Mouse (Mus musculus): ENCODE measurements at regions not wholly inside any gene's neighbourhood (a gene's known extent, or its start where the extent isn't known, plus 50 kb on each side); places are given as distances from the start of the nearest gene placed in this dataset.
A peak's percentile ranks its signal among the peaks of the same experiment; 100 is the strongest.
"Not testable (repeated sequence)": the region's sequence is repeated elsewhere in the genome, so short reads cannot be mapped to it uniquely, and the experiment has no call there.

DNA sequence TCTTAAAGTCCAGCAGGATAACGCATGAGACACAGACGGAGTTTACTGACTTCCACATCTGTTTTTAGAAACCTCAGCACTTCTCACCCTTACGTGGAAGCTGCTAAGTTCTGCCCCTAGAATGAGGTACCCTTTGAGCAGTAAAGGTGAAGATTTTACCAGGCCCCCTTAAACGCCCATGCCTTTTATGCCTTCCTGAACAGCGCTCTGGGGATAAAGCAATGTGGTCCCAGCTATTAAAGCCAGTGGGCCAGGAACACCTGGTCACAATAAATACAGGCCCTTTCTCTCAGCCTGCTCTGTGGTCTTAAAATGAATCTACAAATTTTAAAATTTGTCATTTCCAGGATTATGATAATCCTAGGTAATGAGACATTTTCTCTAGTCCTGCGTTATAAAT lies 57.9 kb downstream of the Llph start:
- DNase-seq (ENCODE audit: low read depth, low spot score), result no peak

DNA sequence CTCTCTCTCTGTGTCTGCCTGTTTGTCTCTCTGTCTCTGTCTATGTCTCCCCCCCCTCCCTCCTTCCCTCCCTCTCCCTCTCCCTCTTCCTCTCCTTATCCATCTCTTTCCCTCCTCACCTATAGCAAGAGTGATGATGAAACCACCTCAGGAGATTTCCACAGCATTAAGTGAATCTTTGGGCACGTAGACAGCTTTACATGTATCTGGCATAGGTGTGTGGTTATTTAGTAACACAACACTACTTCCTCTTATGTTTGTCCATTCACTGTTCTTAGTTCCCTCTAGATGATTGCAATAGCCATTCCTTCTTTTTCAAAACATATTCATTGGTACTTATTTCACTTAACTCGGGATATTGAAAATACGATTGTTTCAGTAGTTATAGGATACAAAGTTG lies 65.0 kb downstream of the Llph start:
- DNase-seq (ENCODE audit: low read depth, low spot score), result no peak

DNA sequence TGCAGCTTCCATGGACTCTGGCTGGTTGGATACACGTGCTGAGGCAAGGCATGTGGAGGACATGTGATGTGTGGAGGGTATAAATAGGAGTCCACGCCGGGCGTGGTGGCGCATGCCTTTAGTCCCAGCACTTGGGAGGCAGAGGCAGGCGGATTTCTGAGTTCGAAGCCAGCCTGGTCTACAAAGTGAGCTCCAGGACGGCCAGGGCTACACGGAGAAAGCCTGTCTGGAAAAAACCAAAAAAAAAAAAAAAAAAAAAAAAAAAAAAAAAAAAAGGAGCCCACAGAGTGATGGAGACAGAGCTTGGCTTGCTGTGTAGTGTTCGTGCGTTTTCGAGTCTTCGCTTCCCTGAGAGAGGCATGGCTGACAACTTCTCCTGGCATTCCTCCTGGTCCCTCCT lies 66.5 kb downstream of the Llph start:
- DNase-seq (ENCODE audit: low read depth, low spot score), result not testable (repeated sequence)

DNA sequence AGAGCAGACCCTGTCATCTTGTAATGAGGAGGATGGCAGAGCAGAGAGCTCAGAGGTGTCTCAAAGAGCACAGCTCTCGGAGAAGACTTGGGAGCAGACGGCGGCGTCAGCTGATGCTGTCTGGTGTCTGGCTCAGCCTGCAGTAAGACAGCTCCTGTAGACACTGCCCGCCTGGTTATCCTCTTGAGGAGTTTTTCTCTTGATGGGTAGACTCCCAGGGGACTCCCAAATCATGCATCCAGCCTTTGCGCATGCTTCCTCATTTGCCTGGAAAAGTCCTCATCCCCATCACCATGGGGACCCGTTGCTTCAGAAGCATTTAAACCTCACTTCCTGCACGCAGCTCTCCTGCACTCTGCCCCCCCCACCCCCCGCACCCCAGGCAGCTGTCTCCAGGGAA lies 67.6 kb downstream of the Llph start:
- peak; percentile 78 for DNase-seq (ENCODE audit: low read depth, low spot score)

DNA sequence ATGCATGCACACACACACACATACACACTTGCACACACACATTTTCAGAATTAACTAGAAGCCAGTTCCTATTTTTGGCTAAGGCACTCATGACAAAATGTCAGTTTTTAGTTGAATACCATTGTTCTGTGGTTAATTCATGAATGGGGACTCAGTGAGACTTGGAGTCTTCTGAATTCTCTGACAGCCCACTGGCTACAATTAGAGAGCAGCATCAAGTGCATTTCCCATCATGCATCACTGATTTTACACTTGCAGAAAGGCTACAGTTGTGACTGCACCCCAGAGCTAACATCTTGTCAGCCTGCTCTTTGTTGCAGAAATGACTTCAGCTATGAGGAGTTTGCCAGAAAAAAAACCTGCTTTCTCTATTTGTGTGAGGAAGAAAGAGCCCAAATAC lies 70.4 kb downstream of the Llph start:
- no peak for DNase-seq (ENCODE audit: low read depth, low spot score)

DNA sequence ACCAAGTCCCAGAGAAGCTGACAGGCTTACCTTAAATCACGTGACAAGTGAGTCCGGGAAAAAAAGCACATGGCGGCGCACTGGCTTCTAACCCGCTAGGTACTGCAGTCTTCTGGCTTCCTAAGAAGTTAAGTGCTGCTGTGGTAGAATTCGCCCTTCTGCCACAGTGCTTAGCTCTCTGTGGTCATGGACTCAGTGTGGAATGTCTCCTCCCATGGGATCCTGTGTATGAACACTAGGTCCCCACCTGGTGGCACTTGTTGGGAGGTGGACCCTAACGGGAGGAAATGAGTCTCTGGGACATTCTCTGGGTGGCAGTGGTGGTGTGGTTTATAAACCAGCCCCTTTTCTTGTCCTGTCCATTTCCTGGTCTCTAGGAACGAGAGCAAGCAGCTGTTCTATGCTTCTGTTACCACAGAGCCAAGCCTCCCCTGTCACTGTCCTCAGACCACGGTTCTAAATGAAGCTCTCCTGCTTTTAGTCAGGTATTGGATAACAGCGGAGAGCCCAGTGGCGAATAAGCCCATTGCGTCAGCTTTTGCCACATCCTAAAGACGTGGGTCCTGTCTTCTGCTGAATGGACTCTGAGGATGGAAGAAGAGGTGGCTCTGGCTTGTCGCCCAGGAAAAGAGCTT lies 71.5 kb downstream of the Llph start:
- DNase-seq (ENCODE audit: low read depth, low spot score), result no peak

DNA sequence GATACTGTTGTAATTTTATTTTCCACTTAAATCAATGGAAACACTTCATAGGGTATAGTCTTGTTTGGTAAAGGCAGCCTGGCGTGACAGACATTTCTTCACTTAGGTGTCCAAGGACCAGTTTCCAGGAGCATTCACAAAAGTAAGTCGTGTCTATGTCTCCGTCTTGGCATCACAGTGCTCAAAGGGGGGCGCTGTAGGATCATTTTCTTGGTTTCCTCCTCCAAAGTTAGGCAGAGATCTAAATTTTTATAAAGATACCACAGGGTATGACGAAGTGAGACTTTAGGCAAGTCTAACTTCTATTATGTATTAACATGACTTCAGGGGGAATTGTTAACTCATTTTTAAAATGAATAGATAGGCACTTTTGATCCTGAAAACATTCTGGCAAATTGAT lies 79.1 kb downstream of the Llph start:
- DNase-seq (ENCODE audit: low read depth, low spot score), result no peak

DNA sequence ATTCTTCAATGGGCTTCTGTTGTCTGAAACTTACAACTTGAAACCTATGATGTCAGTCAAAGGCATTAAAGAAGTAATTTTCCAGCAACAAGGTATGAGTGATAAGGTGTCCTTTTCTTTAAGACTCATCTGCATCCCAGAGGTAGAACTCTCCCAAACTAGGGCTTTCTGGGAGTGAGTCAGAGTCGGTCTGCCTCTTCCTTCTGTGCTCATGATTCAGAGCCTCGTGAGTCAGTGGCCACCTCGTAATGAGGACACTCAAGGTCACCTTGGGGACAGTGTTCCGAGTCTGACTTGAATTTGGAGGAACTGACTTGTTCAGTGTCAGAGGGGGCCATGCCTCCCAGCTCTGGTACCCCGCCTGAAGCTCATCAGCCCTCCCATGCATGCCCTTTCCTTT lies 81.8 kb downstream of the Llph start:
- no peak for DNase-seq (ENCODE audit: low read depth, low spot score)
